Mouse (Mus musculus) central nervous system, embryonic 14 days (tissue): ENCODE results near the gene Nelfcd. TPM values are rescaled to one million over a fixed set of nuclear protein-coding genes. Genes with fewer than 3 reads are reported as not detected.

ENCODE experiments used
- polyA plus RNA-seq: library from polyadenylated mRNA; depleted of rRNA; stranded (reverse); fragments of >200 nt; gene quantifications from 2 replicates; pipeline ENCODE4 v1.2.3, GENCODE M21; 2012; rRNA removed

Nelfcd gene
- polyA plus RNA-seq, result 108 and 114 TPM in 2 replicates

GRCm38 (mm10) chr2:174415731-174416310 is at the start of gene Nelfcd:
Nelfcd (plus strand) TSS chr2:174415804.

GRCm38 (mm10) chr2:174438737-174439449 is 23.3 kb downstream of the Nelfcd start, which contains the start of gene Ctsz:
Ctsz (minus strand) TSS chr2:174439039.

GRCm38 (mm10) chr2:174450353-174450752 is 34.7 kb downstream of the Nelfcd start, which contains the start of gene Tubb1:
Tubb1 (plus strand) TSS chr2:174450695.

GRCm38 (mm10) chr2:174463789-174464523 is 48.4 kb downstream of the Nelfcd start, which contains the start of gene Atp5e:
Atp5e (minus strand) TSS chr2:174464105.

GRCm38 (mm10) chr2:174472818-174473549 is 57.4 kb downstream of the Nelfcd start, which contains the start of gene Prelid3b:
Prelid3b (minus strand) TSS chr2:174473081.

Other genes with a start within 250 kb of the Nelfcd start
- gene Gnas, start 131.5 kb upstream of the Nelfcd start, polyA plus RNA-seq, result 1,719 and 2,092 TPM in 2 replicates
- gene Gm20721, start 69.1 kb upstream of the Nelfcd start, polyA plus RNA-seq, result 1.2 and 2.6 TPM in 2 replicates
- gene Ctsz, start 23.2 kb downstream of the Nelfcd start, polyA plus RNA-seq, result 75.2 and 91.8 TPM in 2 replicates
- gene Tubb1, start 34.9 kb downstream of the Nelfcd start, polyA plus RNA-seq, result 0.81 and 0.83 TPM in 2 replicates
- 418 and 501 TPM in 2 replicates for gene Atp5e, start 48.3 kb downstream of the Nelfcd start, polyA plus RNA-seq
- 84.4 and 92.0 TPM in 2 replicates for gene Prelid3b, start 57.3 kb downstream of the Nelfcd start, polyA plus RNA-seq
- under 0.01 and 0.04 TPM in 2 replicates for gene Zfp831, start 227.7 kb downstream of the Nelfcd start, polyA plus RNA-seq